In the genomic region with DNA sequence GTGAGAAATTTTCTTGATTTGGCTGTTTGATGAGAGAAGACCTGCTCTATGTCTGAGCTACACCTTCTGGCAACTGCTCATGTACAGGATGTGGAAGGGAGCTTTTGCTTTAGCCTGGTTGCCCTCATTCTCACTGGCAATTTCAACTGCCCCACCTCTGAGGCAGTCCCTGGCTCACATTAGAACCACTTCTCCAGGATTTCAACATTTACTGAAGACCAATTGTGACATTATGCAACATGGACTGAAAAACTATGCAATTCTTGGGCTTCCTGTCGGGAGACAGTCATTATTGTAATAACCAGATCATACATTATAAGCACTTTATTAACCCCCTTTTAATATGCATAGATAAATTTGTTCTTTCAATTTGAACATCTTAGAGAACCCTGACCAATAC, we compare ENCODE assay signal across 19 mouse cellular contexts.
"Had no signal": no experiment of that assay in that cellular context is flagged by ENCODE, and none has a peak within 500 bp of the region (broad histone marks: within the 10 kb centered on the region; RNA-seq: fewer than 3 reads in every experiment).

No protein-coding gene starts in this region.

- ATAC-seq: forebrain, embryonic 13.5 days; forebrain, embryonic 14.5 days; forebrain, embryonic 15.5 days; forebrain, embryonic 16.5 days; forebrain, postnatal 0 days had no signal

- DNase-seq: cerebellum, adult 9-11 months; cerebellum, postnatal 10 days; cerebellum, postnatal 14 days; cerebellum, postnatal 25 days; cerebellum, postnatal 36 days; embryo, embryonic 11 days; forebrain, postnatal 0 days; gastrocnemius, adult 2 months; gastrocnemius, postnatal 10 days; gastrocnemius, postnatal 14 days; gastrocnemius, postnatal 25 days; gastrocnemius, postnatal 36 days; heart, adult 11 months; heart, adult 18-20 months; heart, adult 2 months had no signal
